ENCODE assay signal across 8 mouse cellular contexts in the genomic region with DNA sequence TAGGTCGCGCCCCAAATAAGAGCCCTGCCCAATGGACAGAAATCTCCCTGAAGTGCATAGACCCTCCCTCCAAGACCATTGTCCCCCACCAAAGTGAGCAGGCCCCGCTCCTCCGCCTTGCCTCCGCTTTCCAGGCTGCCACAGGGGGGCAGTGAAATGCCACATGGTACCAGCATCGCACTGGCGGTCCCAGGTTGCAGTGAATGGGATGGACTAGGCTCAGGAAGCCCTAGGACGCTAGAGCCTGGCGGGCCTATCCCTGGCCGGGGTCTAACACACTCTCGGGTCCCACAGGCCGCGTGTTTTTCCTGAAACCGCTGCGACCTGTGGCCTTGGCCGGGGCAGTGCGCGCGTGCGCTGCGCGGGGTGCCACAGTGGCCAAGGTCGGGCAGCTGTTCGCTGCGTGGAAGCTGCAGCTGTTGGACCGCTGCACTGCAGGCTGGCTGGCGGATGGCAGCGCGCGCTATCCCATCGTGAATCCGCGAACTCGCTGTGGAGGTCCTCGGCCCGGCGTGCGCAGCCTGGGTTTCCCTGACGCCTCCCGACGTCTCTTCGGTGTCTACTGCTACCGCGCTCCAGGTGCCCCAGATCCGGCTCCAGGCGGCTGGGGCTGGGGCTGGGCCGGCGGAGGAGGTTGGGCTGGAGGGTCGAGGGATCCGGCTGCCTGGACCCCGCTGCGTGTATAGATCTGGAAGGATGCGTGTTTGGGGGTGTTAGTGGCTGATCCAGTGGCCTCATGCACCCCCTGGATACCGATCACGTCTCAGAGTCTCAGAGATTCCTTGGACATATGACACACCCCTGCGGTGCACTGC. TPM values are rescaled to one million over a fixed set of nuclear protein-coding genes. Genes with fewer than 3 reads are reported as not detected.
DNase-seq lines count a peak whose midpoint lies in the region; ATAC-seq and TF ChIP-seq lines count a peak whose summit lies in the region.

No protein-coding gene starts in this region.

- H3K27ac ChIP-seq in forebrain, embryonic 15.5 days (replicated peaks): no peak overlapping the region
- H3K27ac ChIP-seq in intestine, embryonic 14.5 days (ENCODE audit: low read depth): no peak overlapping the region
- no peak overlapping the region for H3K27ac ChIP-seq in limb, embryonic 11.5 days (replicated peaks; ENCODE audit: low read depth, low read length)
- H3K27ac ChIP-seq in midbrain, embryonic 13.5 days: no peak overlapping the region
- H3K27ac ChIP-seq in testis, adult 2 months (ENCODE audit: control insufficient read depth, insufficient read depth, low read depth, low read length): no peak overlapping the region

- no peaks in the 10 kb centered on the region for H3K36me3 ChIP-seq in forebrain, embryonic 15.5 days
- no peaks in the 10 kb centered on the region for H3K36me3 ChIP-seq in intestine, embryonic 14.5 days (ENCODE audit: control insufficient read depth, insufficient read depth, low read length)
- H3K36me3 ChIP-seq in limb, embryonic 11.5 days (ENCODE audit: control insufficient read depth, insufficient read depth, low read length): no peaks in the 10 kb centered on the region
- no peaks in the 10 kb centered on the region for H3K36me3 ChIP-seq in midbrain, embryonic 13.5 days
- no peaks in the 10 kb centered on the region for H3K36me3 ChIP-seq in testis, adult 2 months (ENCODE audit: control insufficient read depth, insufficient read depth, low read length)

- no peak for TF ChIP-seq POLR2A in testis, adult 2 months (IDR thresholded peaks at IDR 0.05; ENCODE audit: control insufficient read depth, low read depth, low read length)

- H3K4me2 ChIP-seq in forebrain, embryonic 15.5 days (replicated peaks): peak overlapping the region; percentile 80
- H3K4me2 ChIP-seq in intestine, embryonic 14.5 days (ENCODE audit: low read length): peak overlapping the region; percentile 45
- H3K4me2 ChIP-seq in limb, embryonic 11.5 days (ENCODE audit: low read depth, severe bottlenecking): peak overlapping the region; percentile 78
- peak overlapping the region; percentile 79 for H3K4me2 ChIP-seq in midbrain, embryonic 13.5 days (replicated peaks)

- peak; percentile 29; the same call in 1 of the 2 replicates for TF ChIP-seq CTCF in testis, adult 2 months (IDR thresholded peaks at IDR 0.05; ENCODE audit: control insufficient read depth, insufficient read depth, insufficient replicate concordance, low read depth, low read length)

- H3K27me3 ChIP-seq in forebrain, embryonic 15.5 days: peaks cover 70% of the 10 kb centered on the region
- H3K27me3 ChIP-seq in intestine, embryonic 14.5 days (replicated peaks; ENCODE audit: control insufficient read depth, insufficient read depth, low read length): peaks cover 89% of the 10 kb centered on the region
- H3K27me3 ChIP-seq in limb, embryonic 11.5 days (ENCODE audit: control insufficient read depth, insufficient read depth, low read length): peaks cover 73% of the 10 kb centered on the region
- H3K27me3 ChIP-seq in midbrain, embryonic 13.5 days: peaks cover 74% of the 10 kb centered on the region
- no peaks in the 10 kb centered on the region for H3K27me3 ChIP-seq in testis, adult 2 months (ENCODE audit: control insufficient read depth, insufficient read depth, low read length)

- no peak for ATAC-seq in cerebellum, adult (ENCODE audit: insufficient number of reproducible peaks, low FRiP score, low TSS enrichment)
- ATAC-seq in forebrain, embryonic 15.5 days (replicated peaks): peak; percentile 82
- peak; percentile 34; the same call in 1 of the 2 replicates for ATAC-seq in intestine, embryonic 14.5 days (replicated peaks; ENCODE audit: low FRiP score, low TSS enrichment, low read depth)
- peak; percentile 41; the same call in 1 of the 2 replicates for ATAC-seq in limb, embryonic 11.5 days (ENCODE audit: insufficient number of reproducible peaks, low FRiP score, low TSS enrichment, low read depth)
- peak; percentile 79 for ATAC-seq in midbrain, embryonic 13.5 days

- 3% methylated on average over 56 of the region's 56 CpGs for WGBS in forebrain, embryonic 15.5 days
- 5% methylated on average over 56 of the region's 56 CpGs for WGBS in intestine, embryonic 14.5 days
- WGBS in limb, embryonic 11.5 days: 5% methylated on average over 56 of the region's 56 CpGs
- 5% methylated on average over 56 of the region's 56 CpGs for WGBS in midbrain, embryonic 13.5 days

- peaks cover 32% of the 10 kb centered on the region for H3K4me1 ChIP-seq in forebrain, embryonic 15.5 days
- peaks cover 7% of the 10 kb centered on the region; the same call in 1 of the 2 replicates for H3K4me1 ChIP-seq in intestine, embryonic 14.5 days (replicated peaks; ENCODE audit: control insufficient read depth, insufficient read depth, low read length)
- H3K4me1 ChIP-seq in limb, embryonic 11.5 days (ENCODE audit: control insufficient read depth, insufficient read depth, low read length): peaks cover 15% of the 10 kb centered on the region
- H3K4me1 ChIP-seq in midbrain, embryonic 13.5 days (replicated peaks): peaks cover 47% of the 10 kb centered on the region
- peaks cover 32% of the 10 kb centered on the region for H3K4me1 ChIP-seq in testis, adult 2 months (ENCODE audit: control insufficient read depth, insufficient read depth, low read length)

- H3K9ac ChIP-seq in forebrain, embryonic 15.5 days (replicated peaks): peak overlapping the region; percentile 33
- no peak overlapping the region for H3K9ac ChIP-seq in intestine, embryonic 14.5 days (ENCODE audit: low read length)
- peak overlapping the region; percentile 35; the same call in 1 of the 2 replicates for H3K9ac ChIP-seq in limb, embryonic 11.5 days (ENCODE audit: low read length)
- H3K9ac ChIP-seq in midbrain, embryonic 13.5 days (replicated peaks): peak overlapping the region; percentile 50

- no peaks in the 10 kb centered on the region for H3K9me3 ChIP-seq in forebrain, embryonic 15.5 days
- H3K9me3 ChIP-seq in intestine, embryonic 14.5 days (ENCODE audit: control insufficient read depth, low read length): no peaks in the 10 kb centered on the region
- no peaks in the 10 kb centered on the region for H3K9me3 ChIP-seq in limb, embryonic 11.5 days (ENCODE audit: control insufficient read depth, low read length)
- H3K9me3 ChIP-seq in midbrain, embryonic 13.5 days: no peaks in the 10 kb centered on the region

- peak overlapping the region; percentile 41 for H3K4me3 ChIP-seq in forebrain, embryonic 15.5 days
- peak overlapping the region; percentile 26 for H3K4me3 ChIP-seq in intestine, embryonic 14.5 days (ENCODE audit: low read depth, low read length)
- peak overlapping the region; percentile 31 for H3K4me3 ChIP-seq in limb, embryonic 11.5 days (ENCODE audit: low read depth, low read length)
- H3K4me3 ChIP-seq in midbrain, embryonic 13.5 days (replicated peaks): peak overlapping the region; percentile 45
- peak overlapping the region; percentile 19 for H3K4me3 ChIP-seq in testis, adult 2 months (ENCODE audit: control insufficient read depth, low read depth, low read length)

- peak; percentile 34 for DNase-seq in cerebellum, adult 11 months
- peak; percentile 26 for DNase-seq in brain, embryonic 18.5 days (ENCODE audit: low read depth, low spot score)
- DNase-seq in intestine, embryonic 14.5 days (ENCODE audit: low spot score): peak; percentile 70
- peak; percentile 80 for DNase-seq in limb, embryonic 11.5 days (ENCODE audit: low spot score)

RNA-seq across cellular contexts. Expression of gene Hapln4, which starts 4.8 kb away (rescaled TPM):
- 0.15 and 0.38 TPM in 2 replicates for polyA plus RNA-seq in forebrain, embryonic 15.5 days (2015; fragmentation: Nextera tagmentation; extraction: Ambion mirVana)
- polyA plus RNA-seq in intestine, embryonic 14.5 days (2014; fragmentation: Nextera tagmentation; extraction: Ambion mirVana): not detected in 2 replicates
- 0.05 TPM in 1 of 2 replicates, not detected in the other for polyA plus RNA-seq in limb, embryonic 11.5 days (2014; fragmentation: Nextera tagmentation; extraction: Ambion mirVana)
- 0.39 and 0.40 TPM in 2 replicates for polyA plus RNA-seq in midbrain, embryonic 13.5 days (2015; fragmentation: Nextera tagmentation; extraction: Ambion mirVana)
- 0.23 and 0.31 TPM in 2 replicates for polyA plus RNA-seq in testis, adult 2 months (2012; rRNA removed)

RNA-seq across cellular contexts. Expression of gene Tm6sf2, which starts 15.3 kb away (rescaled TPM):
- polyA plus RNA-seq in forebrain, embryonic 15.5 days (2015; fragmentation: Nextera tagmentation; extraction: Ambion mirVana): 1.3 and 1.5 TPM in 2 replicates
- 1.9 and 3.0 TPM in 2 replicates for polyA plus RNA-seq in intestine, embryonic 14.5 days (2014; fragmentation: Nextera tagmentation; extraction: Ambion mirVana)
- 0.52 and 1.2 TPM in 2 replicates for polyA plus RNA-seq in limb, embryonic 11.5 days (2014; fragmentation: Nextera tagmentation; extraction: Ambion mirVana)
- 1.8 TPM in 2 replicates for polyA plus RNA-seq in midbrain, embryonic 13.5 days (2015; fragmentation: Nextera tagmentation; extraction: Ambion mirVana)
- polyA plus RNA-seq in testis, adult 2 months (2012; rRNA removed): 11.0 and 14.1 TPM in 2 replicates

RNA-seq across cellular contexts. Expression of gene Ncan, which starts 32.6 kb away (rescaled TPM):
- polyA plus RNA-seq in forebrain, embryonic 15.5 days (2015; fragmentation: Nextera tagmentation; extraction: Ambion mirVana): 144 and 152 TPM in 2 replicates
- 1.9 TPM in 2 replicates for polyA plus RNA-seq in intestine, embryonic 14.5 days (2014; fragmentation: Nextera tagmentation; extraction: Ambion mirVana)
- polyA plus RNA-seq in limb, embryonic 11.5 days (2014; fragmentation: Nextera tagmentation; extraction: Ambion mirVana): 0.60 and 0.79 TPM in 2 replicates
- 139 and 146 TPM in 2 replicates for polyA plus RNA-seq in midbrain, embryonic 13.5 days (2015; fragmentation: Nextera tagmentation; extraction: Ambion mirVana)
- 7.3 and 8.9 TPM in 2 replicates for polyA plus RNA-seq in testis, adult 2 months (2012; rRNA removed)

RNA-seq across cellular contexts. Expression of gene Nr2c2ap, which starts 43.1 kb away (rescaled TPM):
- 43.0 and 43.3 TPM in 2 replicates for polyA plus RNA-seq in forebrain, embryonic 15.5 days (2015; fragmentation: Nextera tagmentation; extraction: Ambion mirVana)
- 29.5 and 29.9 TPM in 2 replicates for polyA plus RNA-seq in intestine, embryonic 14.5 days (2014; fragmentation: Nextera tagmentation; extraction: Ambion mirVana)
- 13.7 and 20.8 TPM in 2 replicates for polyA plus RNA-seq in limb, embryonic 11.5 days (2014; fragmentation: Nextera tagmentation; extraction: Ambion mirVana)
- 27.2 and 30.4 TPM in 2 replicates for polyA plus RNA-seq in midbrain, embryonic 13.5 days (2015; fragmentation: Nextera tagmentation; extraction: Ambion mirVana)
- polyA plus RNA-seq in testis, adult 2 months (2012; rRNA removed): 3.8 and 4.8 TPM in 2 replicates

RNA-seq across cellular contexts. Expression of gene Sugp1, which starts 45.4 kb away (rescaled TPM):
- 60.9 and 66.5 TPM in 2 replicates for polyA plus RNA-seq in forebrain, embryonic 15.5 days (2015; fragmentation: Nextera tagmentation; extraction: Ambion mirVana)
- polyA plus RNA-seq in intestine, embryonic 14.5 days (2014; fragmentation: Nextera tagmentation; extraction: Ambion mirVana): 34.2 and 34.4 TPM in 2 replicates
- polyA plus RNA-seq in limb, embryonic 11.5 days (2014; fragmentation: Nextera tagmentation; extraction: Ambion mirVana): 39.1 TPM in 2 replicates
- 62.1 and 65.1 TPM in 2 replicates for polyA plus RNA-seq in midbrain, embryonic 13.5 days (2015; fragmentation: Nextera tagmentation; extraction: Ambion mirVana)
- polyA plus RNA-seq in testis, adult 2 months (2012; rRNA removed): 32.5 and 34.5 TPM in 2 replicates

Comparison
In these comparisons a context has a peak if more than half of its experiments do, and no peak if none do; other contexts are left out.
1. DNase-seq: peak in every context shown above with its lines; median percentile 80 in limb, embryonic 11.5 days; 70 in intestine, embryonic 14.5 days; 34 in cerebellum, adult 11 months; 26 in brain, embryonic 18.5 days.
2. RNA of gene Ncan, which starts 32.6 kb away (polyA plus RNA-seq): 139 to 146 TPM in midbrain, embryonic 13.5 days and 144 to 152 TPM in forebrain, embryonic 15.5 days; 7.3 to 8.9 TPM in testis, adult 2 months, 1.9 TPM in intestine, embryonic 14.5 days and 0.60 to 0.79 TPM in limb, embryonic 11.5 days; every median in the first group is over 10 times any median in the second.
3. Peak in every context shown above with its lines, with median percentiles within 50 percentile points of each other: H3K4me2 ChIP-seq and H3K4me3 ChIP-seq.